Mouse (Mus musculus): ENCODE data around the gene Mypop. TPM values are rescaled to one million over a fixed set of nuclear protein-coding genes. Genes with fewer than 3 reads are reported as not detected.

The Mypop gene
- polyA plus RNA-seq, 1 experiment: 4.0 TPM

DNA sequence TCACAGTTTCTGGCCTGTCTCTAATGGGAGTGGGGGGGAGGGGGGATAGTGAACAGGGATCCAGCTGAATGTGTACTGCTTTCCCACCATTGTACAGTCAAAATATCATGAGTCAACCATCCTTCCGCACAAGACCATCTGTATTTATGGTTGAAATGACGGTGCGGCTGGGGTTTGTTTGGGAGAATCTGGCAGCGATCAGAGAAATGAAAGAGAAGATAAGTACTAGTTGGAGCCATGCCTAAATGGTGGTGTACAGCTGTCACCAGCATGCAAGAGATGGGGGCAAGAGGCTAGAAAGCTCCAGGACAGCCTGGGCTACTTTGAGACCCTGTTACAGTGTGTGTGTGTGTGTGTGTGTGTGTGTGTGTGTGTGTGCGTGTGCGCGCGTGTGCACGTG, 12.7 kb upstream of the Mypop start:
- Histone ChIP-seq H3K4me1 (ENCODE audit: control insufficient read depth, insufficient read depth, low read length) (no peaks in the 10 kb centered on the region), H3K4me3 (ENCODE audit: low read depth, low read length) (no peak overlapping the region)
- TF ChIP-seq EP300 (IDR thresholded peaks at IDR 0.05; ENCODE audit: insufficient read depth, low read depth, low read length) (no peak), POLR2A (IDR thresholded peaks at IDR 0.05; ENCODE audit: insufficient read depth, low read length) (no peak), CTCF (IDR thresholded peaks at IDR 0.05; ENCODE audit: low read depth, low read length) (no peak)

GRCm38 (mm10) chr7:18986503-18986902, 4.5 kb upstream of the Mypop start:
- no peaks in the 10 kb centered on the region for H3K4me1 ChIP-seq (ENCODE audit: control insufficient read depth, insufficient read depth, low read length)
- TF ChIP-seq EP300 (IDR thresholded peaks at IDR 0.05; ENCODE audit: insufficient read depth, low read depth, low read length): no peak
- no peak for TF ChIP-seq CTCF (IDR thresholded peaks at IDR 0.05; ENCODE audit: low read depth, low read length)
- TF ChIP-seq POLR2A (IDR thresholded peaks at IDR 0.05; ENCODE audit: insufficient read depth, low read length): no peak
- no peak overlapping the region for H3K27ac ChIP-seq (ENCODE audit: insufficient read depth, low read length)
- no peak overlapping the region for H3K4me3 ChIP-seq (ENCODE audit: low read depth, low read length)
- H3K9me3 ChIP-seq (replicated peaks; ENCODE audit: control insufficient read depth, insufficient read depth, low read length, poor library complexity, severe bottlenecking): no peaks in the 10 kb centered on the region
- no peaks in the 10 kb centered on the region for H3K27me3 ChIP-seq (ENCODE audit: control insufficient read depth, insufficient read depth, low read length, poor library complexity, severe bottlenecking)
- H3K9ac ChIP-seq (ENCODE audit: low read depth, poor library complexity, severe bottlenecking): no peak overlapping the region
- H3K36me3 ChIP-seq (ENCODE audit: control insufficient read depth, insufficient read depth, low read length, poor library complexity, severe bottlenecking): no peaks in the 10 kb centered on the region

More for the DNA sequence above, 12.7 kb upstream of the Mypop start:
- Histone ChIP-seq H3K36me3 (ENCODE audit: control insufficient read depth, insufficient read depth, low read length, poor library complexity, severe bottlenecking) (no peaks in the 10 kb centered on the region), H3K27ac (ENCODE audit: insufficient read depth, low read length) (no peak overlapping the region), H3K9me3 (replicated peaks; ENCODE audit: control insufficient read depth, insufficient read depth, low read length, poor library complexity, severe bottlenecking) (no peaks in the 10 kb centered on the region), H3K9ac (ENCODE audit: low read depth, poor library complexity, severe bottlenecking) (no peak overlapping the region), H3K27me3 (ENCODE audit: control insufficient read depth, insufficient read depth, low read length, poor library complexity, severe bottlenecking) (no peaks in the 10 kb centered on the region)

- H3K4me1 ChIP-seq (ENCODE audit: control insufficient read depth, insufficient read depth, low read length): no peaks in the 10 kb centered on the region
- H3K27ac ChIP-seq (ENCODE audit: insufficient read depth, low read length): no peak within 1 kb of the TSS
- H3K9me3 ChIP-seq (replicated peaks; ENCODE audit: control insufficient read depth, insufficient read depth, low read length, poor library complexity, severe bottlenecking): no peaks in the 10 kb centered on the region
- TF ChIP-seq EP300 (IDR thresholded peaks at IDR 0.05; ENCODE audit: insufficient read depth, low read depth, low read length): no peak
- TF ChIP-seq POLR2A (IDR thresholded peaks at IDR 0.05; ENCODE audit: insufficient read depth, low read length): no peak
- no peak for TF ChIP-seq CTCF (IDR thresholded peaks at IDR 0.05; ENCODE audit: low read depth, low read length)
- no peaks in the 10 kb centered on the region for H3K27me3 ChIP-seq (ENCODE audit: control insufficient read depth, insufficient read depth, low read length, poor library complexity, severe bottlenecking)
- no peak within 1 kb of the TSS for H3K9ac ChIP-seq (ENCODE audit: low read depth, poor library complexity, severe bottlenecking)
- H3K36me3 ChIP-seq (ENCODE audit: control insufficient read depth, insufficient read depth, low read length, poor library complexity, severe bottlenecking): no peaks in the 10 kb centered on the region
- H3K4me3 ChIP-seq (ENCODE audit: low read depth, low read length): no peak within 1 kb of the TSS
Measured at GRCm38 (mm10) chr7:18987100-18987499, 3.9 kb upstream of the Mypop start, which contains the start of gene Nanos2. Nanos2 (plus strand) TSS chr7:18987400.

DNA sequence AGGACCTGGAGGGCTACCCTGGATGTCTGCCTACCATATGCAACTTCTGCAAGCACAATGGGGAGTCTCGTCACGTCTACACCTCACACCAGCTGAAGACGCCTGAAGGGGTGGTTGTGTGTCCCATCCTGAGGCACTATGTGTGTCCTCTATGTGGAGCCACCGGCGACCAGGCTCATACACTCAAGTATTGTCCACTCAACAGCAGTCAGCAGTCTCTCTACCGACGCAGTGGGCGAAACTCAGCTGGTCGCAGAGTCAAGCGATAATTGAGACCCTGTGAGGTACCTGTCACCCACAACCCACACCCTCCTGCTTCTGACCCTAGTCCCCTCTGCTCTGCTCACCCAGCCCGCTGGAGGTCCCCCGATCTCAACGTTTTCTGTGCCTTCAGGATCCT, 3.3 kb upstream of the Mypop start:
- Histone ChIP-seq H3K9me3 (replicated peaks; ENCODE audit: control insufficient read depth, insufficient read depth, low read length, poor library complexity, severe bottlenecking) (no peaks in the 10 kb centered on the region), H3K4me3 (ENCODE audit: low read depth, low read length) (no peak overlapping the region), H3K36me3 (ENCODE audit: control insufficient read depth, insufficient read depth, low read length, poor library complexity, severe bottlenecking) (no peaks in the 10 kb centered on the region), H3K27me3 (ENCODE audit: control insufficient read depth, insufficient read depth, low read length, poor library complexity, severe bottlenecking) (no peaks in the 10 kb centered on the region), H3K27ac (ENCODE audit: insufficient read depth, low read length) (no peak overlapping the region), H3K9ac (ENCODE audit: low read depth, poor library complexity, severe bottlenecking) (no peak overlapping the region), H3K4me1 (ENCODE audit: control insufficient read depth, insufficient read depth, low read length) (no peaks in the 10 kb centered on the region)
- no peak for TF ChIP-seq CTCF (IDR thresholded peaks at IDR 0.05; ENCODE audit: low read depth, low read length)
- no peak for TF ChIP-seq POLR2A (IDR thresholded peaks at IDR 0.05; ENCODE audit: insufficient read depth, low read length)
- no peak for TF ChIP-seq EP300 (IDR thresholded peaks at IDR 0.05; ENCODE audit: insufficient read depth, low read depth, low read length)

DNA sequence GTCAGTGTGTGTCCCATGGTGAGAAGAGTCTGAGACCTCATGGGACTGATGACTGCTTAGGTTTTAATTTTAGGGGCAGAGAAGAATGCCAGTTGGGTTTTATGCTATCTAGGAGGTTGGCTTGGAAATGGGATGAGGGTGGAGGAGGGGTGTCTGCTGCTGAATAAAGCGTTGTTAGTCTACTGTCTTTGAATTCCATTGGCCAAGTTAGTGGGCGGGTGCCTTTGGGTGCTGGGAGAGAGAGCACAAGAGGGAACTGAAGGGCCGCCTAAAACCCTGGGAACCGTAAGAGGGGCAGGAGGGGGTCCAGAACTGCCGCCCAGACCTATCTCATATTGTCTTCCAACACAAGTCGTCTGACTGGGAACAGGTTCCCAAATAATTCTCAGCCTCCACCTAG, 2.3 kb upstream of the Mypop start:
- Histone ChIP-seq H3K27ac (ENCODE audit: insufficient read depth, low read length) (no peak overlapping the region), H3K27me3 (ENCODE audit: control insufficient read depth, insufficient read depth, low read length, poor library complexity, severe bottlenecking) (no peaks in the 10 kb centered on the region), H3K4me3 (ENCODE audit: low read depth, low read length) (no peak overlapping the region), H3K9ac (ENCODE audit: low read depth, poor library complexity, severe bottlenecking) (no peak overlapping the region), H3K36me3 (ENCODE audit: control insufficient read depth, insufficient read depth, low read length, poor library complexity, severe bottlenecking) (no peaks in the 10 kb centered on the region), H3K4me1 (ENCODE audit: control insufficient read depth, insufficient read depth, low read length) (no peaks in the 10 kb centered on the region), H3K9me3 (replicated peaks; ENCODE audit: control insufficient read depth, insufficient read depth, low read length, poor library complexity, severe bottlenecking) (no peaks in the 10 kb centered on the region)
- TF ChIP-seq EP300 (IDR thresholded peaks at IDR 0.05; ENCODE audit: insufficient read depth, low read depth, low read length) (no peak), POLR2A (IDR thresholded peaks at IDR 0.05; ENCODE audit: insufficient read depth, low read length) (no peak), CTCF (IDR thresholded peaks at IDR 0.05; ENCODE audit: low read depth, low read length) (no peak)

DNA sequence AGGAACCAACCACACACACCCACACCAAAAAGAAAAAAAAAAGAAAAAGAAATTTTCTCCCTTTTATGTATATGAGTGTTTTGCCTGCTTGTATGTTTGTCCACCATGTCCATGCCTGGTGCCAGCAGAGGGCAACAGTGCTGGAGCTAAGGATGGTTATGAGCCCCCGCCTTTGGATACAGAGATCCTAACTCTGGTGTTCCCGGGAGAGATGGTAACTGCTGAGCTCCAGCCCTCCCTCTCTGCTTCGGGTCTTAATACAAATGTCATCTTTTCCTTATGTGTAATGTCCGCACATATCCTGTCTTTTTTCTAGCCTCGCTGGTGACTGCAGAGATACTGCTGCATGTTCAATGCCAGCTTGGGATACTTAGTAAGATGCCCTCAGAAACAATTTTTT, 1.1 kb upstream of the Mypop start:
- no peak for TF ChIP-seq CTCF (IDR thresholded peaks at IDR 0.05; ENCODE audit: low read depth, low read length)
- TF ChIP-seq POLR2A (IDR thresholded peaks at IDR 0.05; ENCODE audit: insufficient read depth, low read length): no peak
- no peak for TF ChIP-seq EP300 (IDR thresholded peaks at IDR 0.05; ENCODE audit: insufficient read depth, low read depth, low read length)
- Histone ChIP-seq H3K9me3 (replicated peaks; ENCODE audit: control insufficient read depth, insufficient read depth, low read length, poor library complexity, severe bottlenecking) (no peaks in the 10 kb centered on the region), H3K4me1 (ENCODE audit: control insufficient read depth, insufficient read depth, low read length) (no peaks in the 10 kb centered on the region), H3K27ac (ENCODE audit: insufficient read depth, low read length) (no peak overlapping the region), H3K9ac (ENCODE audit: low read depth, poor library complexity, severe bottlenecking) (no peak overlapping the region), H3K27me3 (ENCODE audit: control insufficient read depth, insufficient read depth, low read length, poor library complexity, severe bottlenecking) (no peaks in the 10 kb centered on the region), H3K36me3 (ENCODE audit: control insufficient read depth, insufficient read depth, low read length, poor library complexity, severe bottlenecking) (no peaks in the 10 kb centered on the region), H3K4me3 (ENCODE audit: low read depth, low read length) (no peak overlapping the region)
